Mouse (Mus musculus) small intestine, adult 2 months (tissue): ENCODE results near the gene Clrn1. TPM values are rescaled to one million over a fixed set of nuclear protein-coding genes. Genes with fewer than 3 reads are reported as not detected.

Experiments used
- H3K27ac ChIP-seq: fragments of 200-500 bp; 2 replicates; pipeline ENCODE4 v1.5.1; 2012; ENCODE audit warnings: low read depth, low read length, control low read depth, inconsistent platforms; ENCODE audit not compliant: insufficient read depth
- H3K27me3 ChIP-seq: fragments of 200-500 bp; 2 replicates; pipeline ENCODE4 v1.6.1; 2012; ENCODE audit warnings: mild to moderate bottlenecking, moderate library complexity, low read length, inconsistent platforms; ENCODE audit not compliant: control insufficient read depth, insufficient read depth
- H3K36me3 ChIP-seq: fragments of 200-500 bp; 2 replicates; pipeline ENCODE4 v1.6.1; 2012; ENCODE audit warnings: mild to moderate bottlenecking, low read length, control low read depth, inconsistent platforms; ENCODE audit not compliant: control insufficient read depth, insufficient read depth
- H3K4me1 ChIP-seq: fragments of 200-500 bp; 2 replicates; pipeline ENCODE4 v1.6.1; 2012; ENCODE audit warnings: low read length, inconsistent platforms, mixed read lengths; ENCODE audit not compliant: control insufficient read depth, insufficient read depth, insufficient read length
- H3K4me3 ChIP-seq: fragments of 200-500 bp; 2 replicates; pipeline ENCODE4 v1.5.1; 2012; ENCODE audit warnings: low read depth, mild to moderate bottlenecking, control low read depth, inconsistent platforms, low read length, moderate library complexity
- CTCF ChIP-seq: fragments of 200-500 bp; IDR thresholded peaks from 2 replicates; pipeline ENCODE4 v1.5.1; 2012; ENCODE audit warnings: low read depth, mild to moderate bottlenecking, control low read depth, inconsistent platforms, low read length, moderate library complexity, mixed read lengths; ENCODE audit not compliant: insufficient replicate concordance, insufficient read length; ENCODE audit errors: extremely low read depth
- POLR2A ChIP-seq: fragments of 200-500 bp; IDR thresholded peaks from 2 replicates; pipeline ENCODE4 v1.6.1; 2012; ENCODE audit warnings: low read depth, mild to moderate bottlenecking, control low read depth, inconsistent platforms, low read length, moderate library complexity
- WGBS: fragments of 180-500 bp; shearing (Covaris S2); methylation state at CpG from one replicate; pipeline ENCODE4 v1.1.7; 2018; 5-methylcytosine and 5-hydroxymethylcytosine counted together
- polyA plus RNA-seq: library from polyadenylated mRNA; depleted of rRNA; stranded (reverse); fragments of >200 nt; gene quantifications from 2 replicates; pipeline ENCODE4 v1.2.3, GENCODE M21; 2012; rRNA removed

The Clrn1 gene
- polyA plus RNA-seq, 1 experiment = not detected

GRCm38 (mm10) chr3:58810353-58810752, 74.8 kb downstream of the Clrn1 start:
- Histone ChIP-seq H3K4me1 (no peaks in the 10 kb centered on the region), H3K36me3 (no peaks in the 10 kb centered on the region), H3K27ac (no peak overlapping the region), H3K4me3 (no peak overlapping the region), H3K27me3 (no peaks in the 10 kb centered on the region)
- TF ChIP-seq POLR2A (no peak), CTCF (no peak)
- 45% methylated on average over 11 of the region's 11 CpGs for WGBS

GRCm38 (mm10) chr3:58809111-58809915, 75.8 kb downstream of the Clrn1 start:
- Histone ChIP-seq H3K4me1 (no peaks in the 10 kb centered on the region), H3K36me3 (no peaks in the 10 kb centered on the region), H3K4me3 (no peak overlapping the region), H3K27me3 (no peaks in the 10 kb centered on the region), H3K27ac (no peak overlapping the region)
- no peak for TF ChIP-seq CTCF
- TF ChIP-seq POLR2A = no peak
- 70% methylated on average over 12 of the region's 12 CpGs for WGBS

GRCm38 (mm10) chr3:58808636-58809035, 76.5 kb downstream of the Clrn1 start:
- TF ChIP-seq POLR2A = no peak
- TF ChIP-seq CTCF = no peak
- 87% methylated on average over 5 of the region's 5 CpGs for WGBS
- Histone ChIP-seq H3K27ac (no peak overlapping the region), H3K36me3 (no peaks in the 10 kb centered on the region), H3K4me3 (no peak overlapping the region), H3K4me1 (no peaks in the 10 kb centered on the region), H3K27me3 (no peaks in the 10 kb centered on the region)

- no peak overlapping the region for H3K27ac ChIP-seq
- TF ChIP-seq CTCF (no peak), POLR2A (no peak)
- WGBS = 85% methylated on average over 6 of the region's 6 CpGs
Measured at GRCm38 (mm10) chr3:58804745-58805144, 80.4 kb downstream of the Clrn1 start.

GRCm38 (mm10) chr3:58798676-58799075, 86.5 kb downstream of the Clrn1 start:
- no peaks in the 10 kb centered on the region for H3K27me3 ChIP-seq
- WGBS = 75% methylated on average over 4 of the region's 4 CpGs
- H3K36me3 ChIP-seq = no peaks in the 10 kb centered on the region
- no peak overlapping the region for H3K4me3 ChIP-seq
- TF ChIP-seq CTCF = no peak
- no peak overlapping the region for H3K27ac ChIP-seq
- H3K4me1 ChIP-seq = no peaks in the 10 kb centered on the region

More at GRCm38 (mm10) chr3:58804745-58805144, 80.4 kb downstream of the Clrn1 start:
- Histone ChIP-seq H3K36me3 (no peaks in the 10 kb centered on the region), H3K4me1 (no peaks in the 10 kb centered on the region), H3K4me3 (no peak overlapping the region), H3K27me3 (no peaks in the 10 kb centered on the region)

GRCm38 (mm10) chr3:58798245-58798644, 86.9 kb downstream of the Clrn1 start:
- Histone ChIP-seq H3K27ac (no peak overlapping the region), H3K4me3 (no peak overlapping the region), H3K4me1 (no peaks in the 10 kb centered on the region), H3K27me3 (no peaks in the 10 kb centered on the region), H3K36me3 (no peaks in the 10 kb centered on the region)
- TF ChIP-seq CTCF = no peak
- no peak for TF ChIP-seq POLR2A
- WGBS = 84% methylated on average over 8 of the region's 8 CpGs

Other genes with a start within 250 kb of the Clrn1 start
- not detected in 2 replicates for gene Erich6, start 248.1 kb downstream of the Clrn1 start, polyA plus RNA-seq
- gene Siah2, start 192.9 kb downstream of the Clrn1 start, polyA plus RNA-seq = 14.0 and 30.0 TPM in 2 replicates
- gene Mindy4b-ps, start 63.0 kb downstream of the Clrn1 start, polyA plus RNA-seq = not detected in 2 replicates
- gene Med12l, start 120.5 kb upstream of the Clrn1 start, polyA plus RNA-seq = 0.43 and 0.47 TPM in 2 replicates
- 0.32 and 0.49 TPM in 2 replicates for gene Gpr171, start 216.5 kb upstream of the Clrn1 start, polyA plus RNA-seq